Mouse (Mus musculus) MEL (cell line): ENCODE measurements around the gene Wfdc2. TPM values are rescaled to one million over a fixed set of nuclear protein-coding genes. Genes with fewer than 3 reads are reported as not detected.

Experiments
- DNase-seq: peaks from one replicate; pipeline ENCODE4 v3.0.0; 2011; ENCODE audit warnings: low read depth, low spot score
- H3K27ac ChIP-seq: 2 replicates; pipeline ENCODE4 v1.5.1; 2012; ENCODE audit warnings: low read depth, mild to moderate bottlenecking, control low read depth, low read length, moderate library complexity; ENCODE audit not compliant: control insufficient read depth
- H3K27me3 ChIP-seq, 2 experiments: fragments of 150-350 bp in 1 of 2; sonication (generic) in 1 of 2; 2 replicates each; pipeline ENCODE4 v1.6.1; 2012; ENCODE audit warnings: low read length in 2 of 2, mild to moderate bottlenecking in 2 of 2, improper control_type of control experiment in 1 of 2, moderate library complexity in 1 of 2; ENCODE audit not compliant: insufficient read depth in 2 of 2, control insufficient read depth in 1 of 2
- H3K36me3 ChIP-seq, 2 experiments: 2 replicates each; pipeline ENCODE4 v1.6.1; 2012 to 2014; ENCODE audit warnings: low read length in 2 of 2, improper control_type of control experiment in 1 of 2, inconsistent platforms in 1 of 2, mild to moderate bottlenecking in 1 of 2; ENCODE audit not compliant: insufficient read depth in 2 of 2, control insufficient read depth in 1 of 2
- H3K4me1 ChIP-seq, 2 experiments: fragments of 150-350 bp in 1 of 2; sonication (generic) in 1 of 2; 2 replicates each; pipeline ENCODE4 v1.6.1; 2012; ENCODE audit warnings: low read length in 2 of 2, improper control_type of control experiment in 1 of 2, mild to moderate bottlenecking in 1 of 2; ENCODE audit not compliant: insufficient read depth in 2 of 2, control insufficient read depth in 1 of 2
- H3K4me3 ChIP-seq, 2 experiments: fragments of 150-350 bp in 1 of 2; sonication (generic) in 1 of 2; 2 replicates each; pipeline ENCODE4 v1.5.1; 2012; ENCODE audit warnings: low read depth in 2 of 2, low read length in 2 of 2, mild to moderate bottlenecking in 2 of 2, moderate library complexity in 2 of 2, control low read depth in 1 of 2, improper control_type of control experiment in 1 of 2; ENCODE audit not compliant: control insufficient read depth in 1 of 2, insufficient read depth in 1 of 2
- H3K79me2 ChIP-seq: 2 replicates; pipeline ENCODE4 v1.6.1; 2012; ENCODE audit warnings: mild to moderate bottlenecking, low read length, moderate library complexity; ENCODE audit not compliant: control insufficient read depth, poor library complexity, insufficient read depth
- H3K9ac ChIP-seq: 2 replicates; pipeline ENCODE4 v1.6.1; 2012; ENCODE audit warnings: low read depth, mild to moderate bottlenecking, control low read depth, low read length, moderate library complexity; ENCODE audit not compliant: control insufficient read depth, poor library complexity, severe bottlenecking
- H3K9me3 ChIP-seq: fragments of 150-350 bp; sonication (generic); replicated peaks from 2 replicates; pipeline ENCODE4 v1.6.1; 2012; ENCODE audit warnings: mild to moderate bottlenecking, low read length, improper control_type of control experiment, moderate library complexity; ENCODE audit not compliant: insufficient read depth
- BHLHE40 ChIP-seq: IDR thresholded peaks from 2 replicates; pipeline ENCODE4 v1.6.1; 2012; ENCODE audit warnings: low read depth, mild to moderate bottlenecking, inconsistent platforms, low read length, improper control_type of control experiment, borderline replicate concordance
- CHD2 ChIP-seq: IDR thresholded peaks from 2 replicates; pipeline ENCODE4 v1.6.1; 2011; ENCODE audit warnings: low read length, improper control_type of control experiment
- CTCF ChIP-seq, 3 experiments: IDR thresholded peaks in 2 of 3; conservative IDR thresholded peaks in 1 of 3; 2 replicates each; pipeline ENCODE4 v1.5.1; 2011 to 2012; ENCODE audit warnings: low read length in 3 of 3, low read depth in 2 of 3, mild to moderate bottlenecking in 2 of 3, improper control_type of control experiment in 1 of 3, inconsistent platforms in 1 of 3, mixed read lengths in 1 of 3, moderate library complexity in 1 of 3; ENCODE audit not compliant: control insufficient read depth in 1 of 3, insufficient read depth in 1 of 3, poor library complexity in 1 of 3, severe bottlenecking in 1 of 3
- E2F4 ChIP-seq: IDR thresholded peaks from 2 replicates; pipeline ENCODE4 v1.6.1; 2011; ENCODE audit warnings: low read depth, low read length, improper control_type of control experiment, borderline replicate concordance
- ETS1 ChIP-seq: IDR thresholded peaks from 2 replicates; pipeline ENCODE4 v1.6.1; 2012; ENCODE audit warnings: low read depth, mild to moderate bottlenecking, inconsistent platforms, low read length, improper control_type of control experiment, moderate library complexity
- HCFC1 ChIP-seq: IDR thresholded peaks from 2 replicates; pipeline ENCODE4 v1.6.1; 2012; ENCODE audit warnings: low read depth, mild to moderate bottlenecking, inconsistent platforms, low read length, improper control_type of control experiment, moderate library complexity
- JUND ChIP-seq: IDR thresholded peaks from 2 replicates; pipeline ENCODE4 v1.6.1; 2011; ENCODE audit warnings: low read depth, mild to moderate bottlenecking, improper control_type of control experiment, low read length
- MAZ ChIP-seq: IDR thresholded peaks from 2 replicates; pipeline ENCODE4 v1.6.1; 2012; ENCODE audit warnings: low read depth, mild to moderate bottlenecking, inconsistent platforms, low read length, improper control_type of control experiment
- MYB ChIP-seq: IDR thresholded peaks from 2 replicates; pipeline ENCODE4 v1.6.1; 2011; ENCODE audit warnings: mild to moderate bottlenecking, low read depth, low read length, improper control_type of control experiment
- NELFE ChIP-seq: IDR thresholded peaks from 2 replicates; pipeline ENCODE4 v1.6.1; 2011; ENCODE audit warnings: low read depth, low read length, improper control_type of control experiment
- NRF1 ChIP-seq: IDR thresholded peaks from 2 replicates; pipeline ENCODE4 v1.6.1; 2014; ENCODE audit warnings: low read depth, mild to moderate bottlenecking, inconsistent platforms, low read length, improper control_type of control experiment, moderate library complexity; ENCODE audit not compliant: poor library complexity, insufficient read depth, severe bottlenecking
- RAD21 ChIP-seq: IDR thresholded peaks from 2 replicates; pipeline ENCODE4 v1.6.1; 2011; ENCODE audit warnings: mild to moderate bottlenecking, low read depth, low read length, improper control_type of control experiment
- SIN3A ChIP-seq: IDR thresholded peaks from 2 replicates; pipeline ENCODE4 v1.6.1; 2012; ENCODE audit warnings: low read length, improper control_type of control experiment, inconsistent platforms
- SMC3 ChIP-seq: IDR thresholded peaks from 2 replicates; pipeline ENCODE4 v1.6.1; 2011; ENCODE audit warnings: low read depth, low read length, improper control_type of control experiment
- TAL1 ChIP-seq: IDR thresholded peaks from 2 replicates; pipeline ENCODE4 v1.6.1; 2012; ENCODE audit warnings: mild to moderate bottlenecking, inconsistent platforms, low read length, moderate library complexity, mixed read lengths
- UBTF ChIP-seq: IDR thresholded peaks from 2 replicates; pipeline ENCODE4 v1.6.1; 2012; ENCODE audit warnings: low read depth, mild to moderate bottlenecking, inconsistent platforms, low read length, improper control_type of control experiment, moderate library complexity, borderline replicate concordance; ENCODE audit not compliant: insufficient read depth
- ZC3H11A ChIP-seq: IDR thresholded peaks from 2 replicates; pipeline ENCODE4 v1.6.1; 2012; ENCODE audit warnings: low read depth, mild to moderate bottlenecking, inconsistent platforms, low read length, improper control_type of control experiment
- ZMIZ1 ChIP-seq: IDR thresholded peaks from 2 replicates; pipeline ENCODE4 v1.6.1; 2012; ENCODE audit warnings: low read depth, mild to moderate bottlenecking, inconsistent platforms, low read length, improper control_type of control experiment, moderate library complexity
- ZNF384 ChIP-seq: IDR thresholded peaks from 2 replicates; pipeline ENCODE4 v1.6.1; 2012; ENCODE audit warnings: low read depth, mild to moderate bottlenecking, inconsistent platforms, low read length, improper control_type of control experiment
- polyA plus RNA-seq, 2 experiments: library from polyadenylated mRNA; stranded (reverse) in 1 of 2; unstranded in 1 of 2; fragments of >175 nt in 1 of 2; fragments of >200 nt in 1 of 2; gene quantifications; 2 replicates each; pipeline versions ENCODE4 v1.2.1 to v1.2.4; 2012; ENCODE audit warnings: low replicate concordance in 2 of 2, low read depth in 1 of 2; ENCODE audit not compliant: insufficient read length in 2 of 2, insufficient read depth in 1 of 2, missing spikeins in 1 of 2
- total RNA-seq: library from RNA; depleted of rRNA; stranded (reverse); fragments of 300-350 nt; gene quantifications from 2 replicates; pipeline ENCODE4 v1.2.3, GENCODE M21; 2012

The Wfdc2 gene
- total and polyA plus RNA-seq, 3 experiments: not detected

DNA sequence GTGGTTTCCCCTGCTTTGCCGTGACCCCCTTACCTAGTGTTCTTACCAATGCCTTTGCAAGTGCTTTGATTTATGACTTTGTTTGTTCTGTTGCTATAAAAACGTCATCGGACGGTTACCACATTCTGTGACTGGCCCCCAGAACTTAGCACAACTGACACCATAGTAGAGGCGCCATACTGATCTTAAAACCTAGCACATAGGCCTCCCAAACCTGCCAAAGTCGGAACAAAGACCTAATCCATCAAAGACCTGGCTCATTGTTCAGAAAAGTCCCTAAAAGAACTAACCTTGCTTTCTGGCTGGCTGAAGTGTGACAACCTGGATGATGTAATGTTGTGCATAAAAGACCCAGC lies 43.1 kb upstream of the Wfdc2 start:
- H3K79me2 ChIP-seq: peaks cover 3% of the 10 kb centered on the region
- no peaks in the 10 kb centered on the region for H3K27me3 ChIP-seq
- no peak for TF ChIP-seq MAZ
- no peak for TF ChIP-seq TAL1
- TF ChIP-seq JUND: no peak
- no peak for TF ChIP-seq ZNF384
- no peak for TF ChIP-seq BHLHE40
- TF ChIP-seq, all 39 proteins: peak for 0
- Histone ChIP-seq H3K9ac (no peak overlapping the region), H3K27ac (no peak overlapping the region), H3K9me3 (no peaks in the 10 kb centered on the region), H3K36me3 (peaks cover 0 to 12% of the 10 kb centered on the region in 2 experiments; a peak in 2 of 4 replicates), H3K4me1 (peaks cover 2 to 16% of the 10 kb centered on the region in 2 experiments), H3K4me3 (no peak overlapping the region)
- DNase-seq: no peak

GRCm38 (mm10) chr2:164520782-164521181 lies 41.4 kb upstream of the Wfdc2 start:
- H3K9me3 ChIP-seq: no peaks in the 10 kb centered on the region
- no peak overlapping the region for H3K4me3 ChIP-seq
- TF ChIP-seq ETS1 (no peak), E2F4 (no peak), CTCF (IDR thresholded peaks at IDR 0.05 in 2 of 3, conservative IDR thresholded peaks at IDR 0.05 in 1 of 3; ENCODE audit: control insufficient read depth in 1 of 3, insufficient read depth in 1 of 3, low read depth in 2 of 3, low read length in 3 of 3, poor library complexity in 1 of 3, severe bottlenecking in 1 of 3) (peak; percentile 59 to 67 (median 62)), NRF1 (no peak), CHD2 (no peak), HCFC1 (no peak), ZC3H11A (no peak), NELFE (no peak), SMC3 (0 out of 2 replicates have a peak, but pooled peaks have one; percentile 7), UBTF (no peak), ZNF384 (no peak), RAD21 (peak; percentile 58), SIN3A (no peak), MAZ (no peak), MYB (no peak), ZMIZ1 (no peak)
- TF ChIP-seq, all 39 proteins: peak for 3
- H3K27me3 ChIP-seq: no peaks in the 10 kb centered on the region
- H3K9ac ChIP-seq: no peak overlapping the region
- H3K4me1 ChIP-seq: peaks cover 2 to 16% of the 10 kb centered on the region in 2 experiments
- H3K36me3 ChIP-seq: peaks cover 0 to 12% of the 10 kb centered on the region in 2 experiments; a peak in 2 of 4 replicates
- no peak overlapping the region for H3K27ac ChIP-seq
- H3K79me2 ChIP-seq: peaks cover 5% of the 10 kb centered on the region
- peak; percentile 65 for DNase-seq
